Mouse (Mus musculus) inflammation-experienced regulatory T-cells, adult 16 weeks (primary cell): ENCODE results near the gene Vmn1r132. TPM values are rescaled to one million over a fixed set of nuclear protein-coding genes. Genes with fewer than 3 reads are reported as not detected.

Experiments
- polyA plus RNA-seq: library from polyadenylated mRNA; unstranded; fragments of 100-300 nt; shearing (Covaris generic); gene quantifications from one replicate; pipeline ENCODE4 v1.2.1, GENCODE M21; 2017

Gene Vmn1r132
- polyA plus RNA-seq, result not detected

GRCm38 (mm10) chr7:21613792-21614191, at the start of gene Vmn1r132:
Vmn1r132 (plus strand) TSS chr7:21614092.

Other genes starting within 250 kb of the Vmn1r132 start
- gene Gm6882, start 181.3 kb upstream of the Vmn1r132 start, polyA plus RNA-seq, result not detected
- not detected for gene Vmn1r130, start 102.3 kb upstream of the Vmn1r132 start, polyA plus RNA-seq
- not detected for gene Vmn1r131, start 68.0 kb upstream of the Vmn1r132 start, polyA plus RNA-seq
- gene Gm4175, start 147.4 kb downstream of the Vmn1r132 start, polyA plus RNA-seq, result not detected
- not detected for gene Gm4177, start 182.6 kb downstream of the Vmn1r132 start, polyA plus RNA-seq
- not detected for gene Vmn1r135, start 218.3 kb downstream of the Vmn1r132 start, polyA plus RNA-seq
- gene Gm5725, start 230.2 kb downstream of the Vmn1r132 start, polyA plus RNA-seq, result not detected